Mouse (Mus musculus) granulocyte monocyte progenitor cell, adult 5-6 weeks (primary cell): Measurements from ENCODE around the gene Brix1. TPM values are rescaled to one million over a fixed set of nuclear protein-coding genes. Genes with fewer than 3 reads are reported as not detected.
"Not testable (repeated sequence)": the region's sequence is repeated elsewhere in the genome, so short reads cannot be mapped to it uniquely, and the experiment has no call there.

Source experiments
- ATAC-seq: replicated peaks from 2 replicates; pipeline ENCODE4 v1.8.0; 2016; ENCODE audit warnings: mild to moderate bottlenecking, moderate TSS enrichment, inconsistent platforms; ENCODE audit not compliant: poor library complexity, severe bottlenecking
- total RNA-seq, 2 experiments: library from RNA; stranded (forward) in 1 of 2; stranded (reverse) in 1 of 2; fragments of 200-712, 200-1000 nt in 1 of 2; fragments of >200 nt in 1 of 2; fragmentation: Nextera tagmentation in 1 of 2; gene quantifications; 2 replicates each; pipeline ENCODE4 v1.2.3; 2014 to 2017

Gene Brix1
- total RNA-seq (2014; fragmentation: Nextera tagmentation) (48.3 and 51.3 TPM in 2 replicates), total RNA-seq (2017) (39.3 and 41.8 TPM in 2 replicates)

DNA sequence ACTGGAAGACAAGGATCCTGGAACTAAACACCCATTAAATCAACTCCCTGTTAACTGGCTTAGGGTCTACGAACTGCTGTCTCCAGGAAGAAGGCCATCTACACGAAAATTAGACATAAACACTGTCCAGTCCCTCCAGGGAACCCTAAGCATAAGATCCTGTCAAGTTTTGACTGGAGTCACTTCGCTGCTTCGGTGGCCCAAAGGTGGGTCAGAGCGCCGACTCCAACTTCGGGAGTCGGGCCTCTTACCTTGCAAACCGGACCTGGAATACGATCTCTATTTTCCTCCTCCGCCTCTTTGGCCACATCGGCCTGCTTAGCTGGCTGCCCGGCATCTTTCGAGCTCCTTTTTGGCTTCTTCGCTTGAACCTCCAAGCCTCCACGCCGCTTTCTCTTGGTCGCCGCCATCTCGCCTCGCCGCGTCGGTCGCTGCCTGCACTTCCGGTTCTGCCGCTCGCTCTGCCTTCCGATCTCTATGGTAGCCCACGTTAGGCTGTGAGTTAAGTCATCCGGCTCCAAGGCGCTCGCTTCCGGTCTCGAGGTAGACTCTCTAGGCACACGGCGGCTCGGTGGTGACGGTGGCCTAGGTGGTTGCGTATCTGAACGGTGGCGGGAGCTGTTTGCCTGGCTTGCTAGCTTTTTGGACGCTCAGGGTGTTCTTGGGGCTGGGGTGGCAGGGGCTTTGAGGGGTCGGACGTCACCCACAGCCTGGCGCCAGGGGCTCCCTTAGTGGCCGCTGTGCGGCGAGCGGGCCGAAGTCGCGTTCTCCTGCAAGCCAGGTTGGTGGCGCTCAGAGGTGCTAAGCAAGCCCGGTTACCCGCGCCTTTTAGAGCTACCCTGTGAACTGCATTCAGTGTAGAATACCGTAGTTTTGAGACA, at the start of gene Brix1, which contains the start of gene Rad1:
TSS of gene Brix1 (minus strand) at position 464 of the 881 bp plus-strand sequence.
TSS of gene Rad1 (plus strand) at position 535 of the 881 bp plus-strand sequence.
- ATAC-seq = peak; percentile 98

GRCm38 (mm10) chr15:10534591-10534990, 48.8 kb upstream of the Brix1 start:
- ATAC-seq = no peak

DNA sequence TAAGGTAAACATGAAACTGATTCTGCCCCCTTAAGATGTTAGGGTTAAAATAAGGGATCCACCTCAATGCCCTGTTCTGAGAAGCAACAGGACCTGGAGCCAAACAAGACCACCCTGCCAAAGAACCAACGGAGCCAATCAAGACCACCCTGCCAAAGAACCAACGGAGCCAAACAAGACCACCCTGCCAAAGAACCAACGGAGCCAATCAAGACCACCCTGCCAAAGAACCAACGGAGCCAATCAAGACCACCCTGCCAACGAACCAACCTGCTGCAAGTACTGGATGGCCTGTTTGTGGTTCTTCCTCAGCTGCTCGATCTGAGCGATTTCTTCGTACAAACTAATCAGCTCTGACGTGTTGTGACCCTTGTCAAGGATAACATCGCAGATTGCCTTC, 47.6 kb upstream of the Brix1 start:
- not testable (repeated sequence) for ATAC-seq

GRCm38 (mm10) chr15:10531352-10531751, 45.6 kb upstream of the Brix1 start:
- no peak for ATAC-seq

DNA sequence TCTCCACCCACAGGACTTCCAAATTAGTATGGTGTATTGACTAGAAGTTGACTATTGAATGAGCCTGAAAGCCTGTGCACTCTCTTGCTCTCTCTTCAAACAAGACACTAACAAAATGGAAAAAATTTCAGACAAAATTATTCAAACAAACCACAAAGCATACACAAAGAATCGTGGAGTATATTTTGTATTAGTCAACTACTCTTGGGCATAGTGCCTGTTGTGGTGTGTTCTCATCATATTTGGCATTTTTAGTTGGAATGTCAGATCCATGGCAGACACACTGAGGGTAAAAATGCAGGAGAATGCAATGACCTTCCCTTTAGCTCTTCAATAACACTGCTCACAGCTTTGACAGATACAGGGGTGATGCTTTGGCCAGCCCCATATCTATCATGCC, 40.1 kb upstream of the Brix1 start:
- no peak for ATAC-seq

- ATAC-seq = no peak
These were observed 29.4 kb upstream of the Brix1 start for GRCm38 (mm10) chr15:10515166-10515565.

DNA sequence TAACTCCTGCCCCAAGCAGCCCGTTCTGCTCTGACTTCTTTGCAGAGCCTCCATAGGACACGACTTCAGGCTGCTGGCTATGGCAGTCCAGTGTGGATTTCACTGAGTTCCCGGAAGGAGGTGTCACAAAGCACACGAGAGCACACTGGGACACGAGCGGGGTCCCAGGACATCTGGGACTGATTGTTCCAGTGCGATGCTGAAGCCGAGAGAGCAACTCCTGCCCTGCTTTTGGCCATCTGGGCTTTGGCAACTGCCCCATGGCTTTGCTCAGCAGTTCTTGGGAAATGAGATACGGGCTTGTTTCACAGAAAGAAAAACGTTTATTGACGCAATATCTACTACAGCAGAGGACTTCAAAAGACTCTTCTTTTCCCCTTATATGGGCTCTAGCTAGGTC, 20.4 kb upstream of the Brix1 start:
- ATAC-seq = no peak

- ATAC-seq = peak; percentile 69
These were observed 15.3 kb upstream of the Brix1 start for GRCm38 (mm10) chr15:10500838-10501719.

GRCm38 (mm10) chr15:10500035-10500434, 14.3 kb upstream of the Brix1 start:
- no peak for ATAC-seq

DNA sequence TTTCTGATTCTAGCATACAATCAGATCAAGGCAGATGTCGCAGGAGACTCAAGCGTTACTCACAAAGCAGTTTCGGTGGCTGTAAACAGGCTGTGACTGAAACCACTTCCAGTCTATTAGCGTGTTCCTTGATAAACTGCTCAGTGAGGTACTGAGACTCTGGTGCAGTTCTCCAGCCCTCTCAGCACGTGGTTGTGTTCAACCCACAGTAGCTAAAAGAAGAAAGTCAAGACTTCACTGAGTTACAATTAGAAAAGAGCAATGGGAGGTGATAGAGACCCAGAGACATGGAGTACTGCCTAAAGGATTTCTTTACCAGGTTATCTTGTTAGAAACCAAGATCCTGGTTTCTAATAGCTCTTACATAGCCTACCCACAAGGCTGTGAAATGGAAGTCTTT, 13.8 kb upstream of the Brix1 start:
- ATAC-seq = no peak

DNA sequence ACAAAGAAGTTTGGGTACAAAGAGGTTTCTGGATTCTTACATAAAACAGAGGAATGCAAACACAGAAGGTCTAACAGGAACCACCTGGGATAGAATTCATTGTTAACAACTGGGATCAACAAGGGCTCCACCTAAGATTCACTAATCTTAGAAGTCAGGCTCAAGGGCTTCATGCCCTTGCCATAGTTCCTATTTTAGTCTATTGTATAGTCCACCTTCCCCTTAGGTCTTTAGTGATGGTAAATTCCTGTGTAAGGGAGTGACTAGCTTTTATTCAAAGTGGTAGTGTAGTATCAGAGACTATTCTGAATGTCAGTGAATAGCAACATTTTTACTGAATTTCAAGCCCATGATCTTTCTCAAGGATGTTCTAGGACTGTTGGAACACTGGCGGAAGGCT, 10.9 kb upstream of the Brix1 start:
- ATAC-seq = not testable (repeated sequence)

DNA sequence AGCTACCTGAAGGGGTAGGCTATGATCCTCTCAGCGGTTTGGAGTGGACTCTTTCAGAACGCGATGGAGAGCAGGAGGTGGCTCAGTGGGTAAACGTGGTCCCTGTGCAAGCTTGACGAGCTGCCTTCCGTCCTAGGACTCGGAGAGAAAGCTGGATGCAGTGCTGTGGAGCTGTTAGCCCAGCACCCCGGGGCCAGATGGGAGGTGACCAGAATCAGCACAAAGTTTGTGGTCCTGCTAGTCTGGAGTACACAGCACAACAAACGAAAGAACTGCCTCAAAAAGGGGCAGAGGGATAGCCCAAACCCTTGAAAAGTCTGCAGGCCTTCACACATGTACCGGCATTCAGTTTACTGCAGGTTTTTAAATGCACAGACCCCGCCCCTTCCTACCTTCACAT, 10.2 kb upstream of the Brix1 start:
- no peak for ATAC-seq

DNA sequence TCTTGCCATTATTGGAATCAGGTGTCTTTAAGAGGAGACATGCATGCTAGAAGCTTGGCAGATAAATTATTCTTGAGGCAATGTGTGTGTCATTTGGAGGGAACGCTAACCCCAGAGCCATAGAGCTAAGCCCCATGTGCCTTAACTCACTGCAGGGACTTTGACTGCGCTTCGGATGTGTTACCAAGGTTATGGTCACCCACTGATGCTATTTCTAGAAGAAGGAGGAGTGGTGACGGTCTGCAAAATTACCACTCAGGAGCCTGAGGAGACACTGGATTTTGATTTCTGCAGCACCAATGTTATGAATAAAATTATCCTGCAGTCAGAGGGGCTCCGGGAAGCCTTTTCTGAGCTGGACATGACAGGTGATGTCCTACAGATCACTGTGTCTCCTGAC, 4.4 kb upstream of the Brix1 start:
- ATAC-seq = no peak

GRCm38 (mm10) chr15:10487246-10487645, 1.5 kb upstream of the Brix1 start:
- ATAC-seq = no peak

DNA sequence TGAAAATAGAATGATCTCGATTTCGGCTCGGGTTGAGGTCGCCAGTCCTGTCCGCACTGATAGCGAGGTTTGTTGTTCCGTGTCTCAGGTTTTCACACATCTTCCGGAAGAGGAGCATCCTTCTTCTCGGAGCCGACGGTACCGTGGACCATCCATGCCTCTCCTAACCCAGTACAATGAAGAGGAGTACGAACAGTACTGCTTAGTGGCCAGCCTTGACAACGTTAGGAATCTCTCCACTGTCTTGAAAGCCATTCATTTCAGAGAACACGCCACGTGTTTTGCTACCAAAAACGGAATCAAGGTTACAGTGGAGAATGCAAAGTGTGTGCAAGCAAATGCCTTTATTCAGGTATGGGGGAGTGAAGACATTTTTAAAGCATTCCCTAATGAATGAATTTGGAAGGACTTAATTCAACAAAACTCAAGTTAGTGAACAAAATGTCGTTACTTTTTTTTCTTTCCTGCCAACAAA, 655 bp upstream of the Brix1 start:
- peak; percentile 15 for ATAC-seq

GRCm38 (mm10) chr15:10470941-10471340, 14.8 kb downstream of the Brix1 start:
- ATAC-seq = no peak

- peak; percentile 89 for ATAC-seq
These were observed 15.5 kb downstream of the Brix1 start, which contains the start of gene Dnajc21 for GRCm38 (mm10) chr15:10470151-10470831. TSS of gene Dnajc21 (minus strand) at chr15:10470516.

DNA sequence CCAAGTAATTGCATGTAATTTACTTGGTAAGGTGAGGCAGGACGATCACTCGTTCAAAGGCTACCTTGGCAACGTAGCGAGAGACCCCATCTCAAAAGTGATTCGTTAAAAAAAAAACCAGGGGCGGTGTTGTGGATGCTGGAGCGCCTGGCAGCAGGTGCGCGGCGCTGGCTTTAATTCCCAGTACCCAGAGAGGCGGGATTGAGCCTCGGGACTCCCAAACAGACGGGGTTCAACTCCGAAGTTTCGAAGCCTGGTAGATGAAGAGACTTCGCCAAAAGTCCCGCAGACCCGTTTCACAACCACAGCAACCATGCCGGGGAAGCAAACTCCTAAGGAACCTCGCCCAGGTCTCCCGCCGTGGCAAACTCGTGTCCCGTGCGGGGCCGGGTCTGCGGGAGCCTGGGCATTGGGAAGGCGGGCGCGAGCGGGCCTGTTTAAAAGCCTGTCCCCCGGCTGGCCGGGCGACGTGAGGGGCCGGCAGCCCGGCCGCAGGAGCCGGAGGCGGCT, 16.1 kb downstream of the Brix1 start:
- ATAC-seq = no peak

- no peak for ATAC-seq
These were observed 17.0 kb downstream of the Brix1 start for GRCm38 (mm10) chr15:10468761-10469160.

DNA sequence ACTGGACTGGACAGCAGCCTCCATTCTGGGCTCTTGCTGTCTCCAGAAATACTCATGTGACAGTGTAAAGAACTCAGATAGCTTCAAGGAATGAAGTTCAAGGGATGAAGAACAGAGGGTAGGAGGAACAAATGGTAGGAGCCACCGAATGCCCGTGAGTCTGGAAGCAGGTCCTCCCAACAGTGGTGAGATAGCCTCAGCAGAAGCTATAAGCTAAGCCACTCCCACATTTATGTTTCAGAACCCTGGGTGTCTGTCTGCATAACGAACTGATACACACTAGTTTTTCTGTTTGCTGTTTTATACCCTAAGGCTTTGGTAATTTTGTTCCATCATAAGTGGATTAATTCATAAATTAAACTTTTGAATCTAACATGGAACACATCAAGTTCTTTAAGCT, 21.1 kb downstream of the Brix1 start:
- ATAC-seq = no peak
